Mouse (Mus musculus) cerebellum, adult 2 months (tissue): ENCODE measurements at regions not wholly inside any gene's neighbourhood (a gene's known extent, or its start where the extent isn't known, plus 50 kb on each side); places are given as distances from the start of the nearest gene placed in this dataset.

Experiments
- CTCF ChIP-seq: fragments of 200-500 bp; IDR thresholded peaks from 2 replicates; pipeline ENCODE4 v1.5.1; 2011; ENCODE audit warnings: low read depth, mild to moderate bottlenecking, control low read depth, low read length, moderate library complexity, borderline replicate concordance; ENCODE audit not compliant: insufficient read depth
- POLR2A ChIP-seq: fragments of 200-500 bp; IDR thresholded peaks from 2 replicates; pipeline ENCODE4 v1.6.1; 2011; ENCODE audit warnings: low read length, control low read depth, borderline replicate concordance; ENCODE audit not compliant: insufficient read depth

DNA sequence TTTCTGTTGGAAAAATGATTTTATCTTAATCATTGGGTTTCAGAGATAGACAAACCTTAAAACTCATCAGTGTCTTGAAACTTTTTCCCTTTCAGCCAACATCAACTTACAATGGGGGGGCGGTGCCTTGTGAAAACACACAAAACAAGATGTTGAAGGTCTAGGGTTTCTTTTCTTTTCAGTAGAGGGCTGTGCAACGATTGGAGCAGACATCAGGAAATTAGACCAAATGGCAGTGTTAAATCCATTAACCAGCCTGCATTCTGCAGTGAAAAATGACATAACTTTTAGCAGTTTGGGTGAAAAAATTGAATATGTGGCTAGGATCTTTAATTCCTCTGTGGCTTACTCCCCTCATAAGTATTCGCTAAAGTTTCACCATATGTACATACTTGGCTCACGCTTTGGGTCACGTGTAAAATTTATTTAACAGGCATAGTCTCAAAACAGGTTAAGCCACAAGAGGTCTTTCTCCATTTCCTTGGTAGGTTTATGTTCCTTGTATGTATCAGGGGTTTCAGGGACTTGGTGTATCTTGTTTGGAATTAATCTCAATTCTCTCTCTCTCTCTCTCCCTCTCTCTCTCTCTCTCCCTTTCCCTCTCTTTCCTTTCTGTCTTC lies 296.8 kb downstream of the Flrt2 start:
- TF ChIP-seq POLR2A (no peak), CTCF (no peak)
